Mouse (Mus musculus): ENCODE data around the gene Slc5a5.

The Slc5a5 gene

DNA sequence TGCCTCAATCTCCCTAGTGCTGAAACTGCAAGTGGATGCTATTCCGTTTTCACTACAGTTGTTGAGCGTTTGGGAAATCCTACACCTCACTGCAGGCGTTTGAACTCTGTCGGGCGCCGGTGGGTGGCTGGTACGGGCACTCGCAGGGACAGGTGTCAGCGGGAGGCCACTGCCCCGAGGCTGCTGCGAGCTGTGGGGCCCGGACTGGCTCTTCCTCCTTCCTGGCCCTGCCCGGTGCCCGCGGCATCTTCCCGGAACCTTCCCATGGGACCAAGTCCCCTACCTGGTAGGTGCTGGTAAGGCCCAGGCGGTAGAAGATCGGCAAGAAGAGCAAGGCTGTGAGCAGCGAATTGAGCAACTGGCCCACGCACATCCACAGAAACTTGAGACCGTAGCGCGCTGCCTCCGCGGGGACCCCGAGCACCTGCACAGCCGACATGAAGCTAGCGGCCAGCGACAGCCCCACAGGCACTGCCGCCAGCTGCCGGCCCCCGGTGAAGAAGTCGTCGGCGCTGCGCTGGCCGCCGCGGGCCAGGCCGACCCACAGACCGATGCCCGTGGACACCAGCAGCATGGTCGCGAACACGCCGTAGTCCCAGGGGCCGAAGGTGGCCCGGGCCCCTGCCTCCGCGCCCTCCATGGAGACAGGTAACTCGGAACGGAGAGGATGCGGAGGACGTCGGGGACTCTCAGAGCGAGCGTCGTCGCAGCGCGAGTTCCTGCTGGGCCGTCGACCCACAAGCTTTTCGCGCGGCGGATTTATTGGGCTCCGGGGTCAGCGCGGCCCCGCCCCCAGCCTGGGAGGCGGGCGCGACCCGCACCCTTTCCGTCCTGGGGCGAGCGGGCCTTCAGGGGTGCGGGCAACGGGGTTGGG lies at the start of gene Slc5a5:
Gene Slc5a5, minus strand, starts transcription at position 736 of the 874 bp plus-strand sequence.
- no peak for DNase-seq (ENCODE audit: low spot score in 2 of 2)

DNA sequence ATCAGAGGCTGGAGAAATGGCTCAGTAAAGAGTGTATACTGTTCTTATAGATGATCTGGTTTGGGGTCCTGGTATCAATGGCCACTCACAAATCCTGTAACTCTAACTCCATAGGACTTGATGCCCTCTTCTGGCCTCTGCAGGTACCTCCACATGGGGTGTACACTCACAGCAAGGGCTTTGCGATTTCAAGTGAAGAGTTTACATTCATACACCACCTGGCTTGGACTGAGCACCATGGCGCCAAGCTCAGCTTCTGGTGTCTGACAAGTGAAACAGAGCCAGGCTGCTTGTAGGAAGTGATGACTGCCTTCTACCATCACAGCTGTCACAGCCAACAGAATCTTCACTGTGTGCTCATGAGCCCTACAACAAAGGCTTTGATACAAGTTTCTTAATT lies 48.9 kb upstream of the Slc5a5 start:
- DNase-seq (ENCODE audit: low spot score in 2 of 2): no peak

DNA sequence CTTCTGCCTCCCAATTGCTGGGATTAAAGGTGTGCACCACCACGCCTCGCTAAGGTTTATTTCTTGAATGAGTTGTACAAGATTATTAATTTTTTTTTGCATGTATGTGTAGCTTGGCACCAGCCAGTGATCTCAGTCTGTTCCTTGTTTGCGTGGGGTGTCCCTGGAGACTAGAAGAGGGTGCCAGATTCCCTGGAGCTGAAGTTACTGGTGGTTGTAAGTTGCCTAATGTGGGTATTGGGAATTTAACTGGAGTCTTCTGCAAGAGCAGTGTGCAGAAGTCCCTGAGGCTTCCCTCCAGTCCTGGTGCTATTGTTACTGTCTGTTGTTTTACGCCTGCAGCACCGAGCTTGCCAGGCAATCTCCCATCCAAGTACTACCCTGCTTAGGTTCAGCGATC lies 44.6 kb upstream of the Slc5a5 start:
- no peak for DNase-seq (ENCODE audit: low spot score in 2 of 2)

DNA sequence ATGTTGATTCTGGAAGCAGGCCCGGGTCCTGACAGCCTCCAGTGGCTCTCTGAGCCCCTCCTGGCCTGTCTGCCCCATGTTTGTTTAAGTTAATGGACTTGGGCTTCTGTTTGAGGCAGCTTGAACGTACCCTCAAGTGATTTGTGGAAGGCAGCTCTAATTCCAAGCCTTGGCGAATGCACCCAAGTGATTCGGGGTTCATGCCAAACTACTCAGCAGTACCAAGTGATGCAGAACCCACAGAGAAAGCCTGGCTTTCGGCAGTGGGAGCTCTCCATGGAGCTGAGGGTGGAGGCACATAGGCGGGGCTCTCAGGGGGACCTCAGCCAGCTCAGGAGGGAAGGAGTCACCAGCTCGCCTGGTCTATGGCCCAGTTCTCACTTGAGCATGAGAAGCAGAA lies 42.2 kb upstream of the Slc5a5 start:
- no peak for DNase-seq (ENCODE audit: low spot score in 2 of 2)

DNA sequence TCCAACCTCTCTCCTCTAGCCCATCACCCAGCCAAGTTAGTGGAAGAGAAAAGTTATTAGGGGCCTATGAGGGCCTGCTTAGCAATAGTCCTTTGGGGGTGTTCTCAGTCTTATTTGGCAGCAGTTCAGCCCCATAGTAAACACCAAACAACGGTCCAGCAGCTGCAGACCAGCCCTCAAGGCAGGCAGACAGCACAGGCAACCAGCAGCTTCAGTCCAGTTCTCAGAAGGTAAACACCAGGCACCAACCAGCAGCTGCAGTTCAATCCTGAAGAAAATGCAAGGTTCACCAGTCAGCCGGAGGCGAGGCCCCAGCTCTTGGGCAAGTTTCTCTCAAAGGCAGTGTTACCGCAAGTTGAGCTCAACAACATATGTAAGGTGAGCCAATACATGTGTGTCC lies 40.5 kb upstream of the Slc5a5 start:
- no peak for DNase-seq (ENCODE audit: low spot score in 2 of 2)

DNA sequence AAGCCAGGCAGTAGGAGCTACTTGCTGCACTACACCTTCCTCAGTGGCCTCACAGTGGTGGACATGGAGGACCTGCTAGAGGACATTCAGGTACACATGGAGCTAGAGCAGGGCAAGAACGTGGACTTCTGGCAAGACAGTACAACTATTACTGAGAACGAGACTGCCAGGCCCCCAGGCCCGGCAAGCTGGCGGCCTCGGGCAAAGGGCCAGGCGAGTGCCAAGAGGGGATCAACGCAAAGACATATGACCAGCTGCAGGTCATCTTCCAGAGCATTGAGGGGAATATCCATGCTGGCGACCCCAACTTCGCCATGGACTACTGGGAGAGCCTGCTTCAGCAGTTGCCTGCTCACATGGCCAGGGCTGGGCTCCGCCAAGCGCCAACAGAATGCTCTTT lies 39.2 kb upstream of the Slc5a5 start:
- no peak for DNase-seq (ENCODE audit: low spot score in 2 of 2)

DNA sequence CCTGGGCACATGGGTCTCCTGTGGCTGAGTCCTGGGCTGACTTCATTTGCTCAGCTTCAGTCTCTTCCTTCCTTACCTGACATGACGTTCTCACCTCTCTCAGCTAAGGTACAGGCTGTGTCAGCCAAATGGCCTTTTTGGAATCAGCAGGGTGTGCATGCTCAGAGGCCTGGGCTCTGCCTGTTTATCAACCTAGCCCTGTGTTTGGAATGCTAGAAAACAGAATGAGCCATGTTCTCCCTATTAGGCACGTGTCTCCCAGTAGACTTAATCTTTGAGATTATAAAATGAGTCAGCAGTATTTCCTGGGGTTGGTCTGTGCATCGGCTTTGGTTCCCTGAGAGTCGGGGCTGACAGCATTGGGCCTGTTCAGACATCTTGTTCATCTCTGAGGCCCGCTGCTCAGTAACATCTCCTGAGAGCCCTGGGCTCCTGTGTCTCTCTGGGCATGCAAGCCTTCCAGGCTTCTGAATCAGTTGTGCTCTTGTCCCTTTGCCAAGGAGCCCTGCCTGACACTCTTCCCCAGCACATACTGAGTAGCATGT lies 36.3 kb upstream of the Slc5a5 start:
- no peak for DNase-seq (ENCODE audit: low spot score in 2 of 2)

DNA sequence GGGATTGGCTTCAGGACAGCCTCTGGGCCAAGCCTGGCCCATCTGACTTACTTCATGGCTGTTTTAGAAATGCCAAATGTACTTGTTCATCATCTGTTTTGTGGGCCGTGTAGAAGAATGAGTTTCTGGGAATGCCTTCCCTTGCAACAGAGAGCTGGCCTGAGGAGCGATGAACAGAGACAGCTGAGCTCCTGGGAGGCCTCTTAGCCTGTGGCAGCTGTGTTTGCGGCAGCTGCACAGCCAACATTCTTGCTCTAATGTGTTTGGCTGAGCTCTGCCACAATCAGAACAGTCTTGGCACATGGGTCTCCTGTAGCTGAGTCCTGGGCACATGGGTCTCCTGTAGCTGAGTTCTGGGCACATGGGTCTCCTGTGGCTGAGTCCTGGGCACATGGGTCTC lies 35.5 kb upstream of the Slc5a5 start:
- DNase-seq (ENCODE audit: low spot score in 2 of 2): no peak

DNA sequence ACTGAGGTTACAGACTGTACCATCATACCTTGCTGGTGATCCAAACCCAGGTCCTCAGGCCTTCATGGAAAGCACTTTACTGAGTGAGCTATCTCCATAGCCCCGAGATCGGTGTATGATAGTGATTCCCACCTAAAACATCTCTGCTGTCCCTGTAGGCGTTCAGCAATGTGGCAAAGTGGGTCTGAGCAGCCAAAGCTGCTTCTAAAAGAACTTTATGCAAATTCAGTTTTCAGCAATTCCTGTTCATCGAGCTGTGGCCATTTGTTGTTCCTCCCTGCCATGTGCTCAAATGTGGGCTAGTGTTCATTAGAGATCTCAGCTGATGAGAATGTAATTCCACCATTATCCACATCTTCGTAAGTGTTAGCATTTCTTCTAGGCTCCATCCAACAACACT lies 33.8 kb upstream of the Slc5a5 start:
- no peak for DNase-seq (ENCODE audit: low spot score in 2 of 2)

DNA sequence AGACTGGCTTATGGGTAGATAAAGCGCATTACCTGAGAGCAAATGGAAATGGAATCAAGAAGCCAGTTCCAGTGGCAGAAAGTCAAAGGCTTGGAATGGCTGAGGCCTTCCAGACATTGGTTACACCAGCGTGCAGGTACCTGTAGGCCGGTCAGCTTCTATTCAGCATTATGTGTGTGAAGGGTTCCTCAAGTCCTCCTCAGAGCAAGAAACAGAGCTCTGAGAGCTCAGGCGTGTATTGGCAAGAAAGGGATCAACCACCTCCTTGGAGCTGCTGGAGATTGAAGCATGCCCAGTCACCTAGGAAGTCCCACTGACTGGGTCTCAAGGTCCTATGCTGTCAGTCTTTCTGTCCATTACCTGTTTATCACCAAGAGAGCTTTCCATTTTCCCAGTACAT lies 33.2 kb upstream of the Slc5a5 start:
- no peak for DNase-seq (ENCODE audit: low spot score in 2 of 2)

DNA sequence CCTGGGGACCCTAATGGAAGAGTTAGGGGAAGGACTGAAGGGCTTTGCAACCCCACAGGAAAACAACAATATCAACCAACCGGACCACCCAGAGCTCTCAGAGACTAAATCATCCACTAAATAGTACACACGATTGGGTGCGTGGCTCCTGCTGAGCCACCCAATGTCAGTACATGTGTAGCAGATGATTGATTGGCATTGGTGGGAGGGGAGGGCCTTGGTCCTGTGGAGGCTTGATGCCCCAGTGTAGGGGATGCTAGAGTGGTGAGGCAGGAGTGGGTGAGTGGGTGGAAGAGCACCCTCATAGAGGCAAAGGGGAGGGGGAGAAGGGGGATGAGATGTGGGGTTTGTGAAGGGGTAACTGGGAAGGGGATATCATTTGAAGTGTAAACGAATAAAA lies 31.6 kb upstream of the Slc5a5 start:
- DNase-seq (ENCODE audit: low spot score in 2 of 2): no peak

DNA sequence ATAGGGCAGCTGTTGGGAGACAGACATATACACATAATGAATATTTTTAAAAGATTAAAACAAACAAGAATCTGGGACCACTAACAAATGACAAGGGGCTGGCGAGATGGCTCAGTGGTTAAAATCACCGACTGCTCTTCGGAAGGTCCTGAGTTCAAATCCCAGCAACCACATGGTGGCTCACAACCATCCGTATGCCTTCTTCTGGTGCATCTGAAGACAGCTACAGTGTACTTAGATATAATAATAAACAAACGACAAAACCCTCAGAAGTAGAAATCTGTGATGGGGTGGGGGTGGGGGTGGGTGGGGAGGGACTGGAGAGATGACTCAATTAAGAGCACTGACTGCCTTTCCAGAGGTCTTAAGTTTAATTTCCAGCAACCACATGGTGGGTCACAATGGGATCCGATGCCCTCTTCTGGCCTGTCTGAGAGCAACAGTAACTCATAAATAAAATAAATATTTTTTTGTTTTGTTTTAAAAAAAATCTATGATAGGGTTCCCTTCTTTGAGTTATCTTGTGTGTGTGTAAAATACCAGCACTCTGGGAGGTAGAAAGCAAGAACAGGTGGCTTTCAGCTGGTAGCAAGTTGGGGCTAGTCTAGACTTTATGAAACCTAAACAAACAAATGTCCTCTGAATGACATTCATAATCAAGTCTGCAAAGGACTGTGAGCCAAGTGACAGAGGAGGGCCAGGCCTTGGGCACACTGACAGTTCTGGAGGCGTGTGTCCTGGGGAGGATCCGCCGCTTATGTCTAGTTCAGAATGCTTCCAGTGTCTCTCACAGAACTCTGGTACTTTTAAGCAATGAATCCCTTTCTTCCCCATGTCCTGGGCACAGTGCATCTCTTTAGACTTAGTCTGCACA lies 27.7 kb upstream of the Slc5a5 start:
- DNase-seq (ENCODE audit: low spot score in 2 of 2): no peak

DNA sequence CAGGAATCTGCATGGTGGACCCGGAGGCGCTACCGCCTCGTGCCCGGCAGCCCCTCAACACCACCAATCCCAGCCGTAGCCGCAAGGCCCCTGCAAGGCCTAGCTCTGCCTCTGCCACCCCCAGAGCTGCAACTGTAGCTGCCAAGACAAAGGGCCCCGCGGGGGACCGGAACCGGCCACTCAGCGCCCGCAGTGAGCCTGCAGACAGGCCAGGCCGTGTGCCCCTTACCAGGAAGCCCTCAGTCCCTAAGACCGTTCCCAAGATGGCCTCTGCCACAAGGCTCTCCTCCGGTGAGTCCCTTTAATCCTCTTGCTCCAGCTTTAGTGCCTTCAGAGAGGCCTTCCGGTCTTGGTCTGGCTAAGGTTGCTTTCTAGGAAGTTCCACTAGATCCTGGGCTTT lies 22.1 kb upstream of the Slc5a5 start:
- DNase-seq (ENCODE audit: low spot score in 2 of 2): no peak

DNA sequence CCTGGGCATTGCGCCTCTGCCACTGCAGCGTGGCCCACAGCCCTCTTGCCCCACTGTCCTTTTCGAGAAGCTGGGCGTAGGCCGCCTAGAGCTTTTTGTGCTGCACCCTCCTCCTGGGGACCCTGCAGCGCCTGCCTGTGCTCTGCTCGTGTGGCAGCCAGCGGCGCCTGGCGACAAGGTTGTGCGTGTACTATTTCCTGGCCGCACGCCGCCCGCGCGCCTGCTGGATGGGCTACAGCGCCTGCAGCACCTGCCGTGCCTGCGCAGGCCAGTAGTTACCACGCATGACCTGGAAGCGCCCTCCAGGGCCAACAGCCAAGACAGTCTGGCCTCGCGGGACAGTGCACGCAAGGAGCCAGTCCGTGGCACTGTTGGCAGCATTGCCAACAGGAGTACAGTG lies 21.0 kb upstream of the Slc5a5 start:
- no peak for DNase-seq (ENCODE audit: low spot score in 2 of 2)

DNA sequence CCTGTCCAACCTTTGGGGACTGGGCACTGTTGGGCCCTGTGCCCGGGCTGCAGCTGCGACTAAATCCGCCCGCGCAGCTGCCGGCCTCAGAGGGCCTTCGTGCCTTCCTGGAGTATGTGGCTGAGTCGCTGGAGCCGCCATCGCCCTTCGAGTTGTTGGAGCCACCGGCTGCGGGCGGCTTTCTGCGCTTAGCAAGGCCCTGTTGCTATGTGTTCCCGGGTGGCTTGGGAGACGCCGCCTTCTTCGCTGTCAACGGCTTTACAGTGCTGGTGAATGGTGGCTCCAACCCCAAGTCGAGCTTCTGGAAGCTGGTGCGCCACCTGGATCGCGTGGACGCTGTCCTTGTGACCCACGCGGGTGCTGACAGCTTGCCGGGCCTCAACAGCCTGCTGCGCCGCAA lies 20.4 kb upstream of the Slc5a5 start:
- DNase-seq (ENCODE audit: low spot score in 2 of 2): no peak

DNA sequence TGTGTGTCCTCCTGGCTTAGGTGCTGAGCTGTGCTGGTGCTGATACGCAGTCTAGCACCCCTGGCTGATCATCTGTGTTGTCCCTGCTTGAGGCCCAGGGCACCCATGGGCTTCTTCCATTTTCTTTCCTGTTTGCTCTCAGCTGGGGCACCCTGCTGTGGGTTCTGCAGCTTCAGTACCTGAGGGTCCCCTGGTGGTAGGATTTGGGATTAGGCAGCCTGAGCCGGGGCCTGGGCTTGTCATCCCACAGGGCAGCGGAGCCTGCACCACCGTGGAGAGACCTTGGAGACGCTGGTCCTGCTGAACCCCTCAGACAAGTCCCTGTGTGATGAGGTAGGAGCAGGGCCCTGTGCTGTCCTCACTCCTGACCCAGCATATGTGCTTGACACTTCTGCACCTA lies 19.0 kb upstream of the Slc5a5 start:
- DNase-seq (ENCODE audit: low spot score in 2 of 2): no peak

DNA sequence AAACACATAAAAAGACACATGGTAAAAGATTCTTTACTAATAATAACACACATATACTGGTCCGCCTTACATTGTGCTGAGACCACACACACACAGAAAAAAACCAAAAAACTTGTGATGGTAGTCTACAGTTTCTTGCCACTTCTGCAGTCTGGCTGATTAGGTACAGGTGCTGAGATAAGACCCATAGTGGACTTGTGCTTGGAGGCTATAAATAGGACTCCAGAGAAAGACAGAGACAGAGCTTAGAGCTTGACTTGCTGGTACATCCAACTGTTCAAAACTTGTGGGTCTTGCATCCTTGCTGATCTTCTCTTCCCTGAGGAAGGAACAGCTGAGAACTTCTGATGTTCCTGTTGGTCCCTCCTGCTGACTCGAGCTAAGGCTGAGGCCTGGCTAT lies 15.0 kb upstream of the Slc5a5 start:
- no peak for DNase-seq (ENCODE audit: low spot score in 2 of 2)

DNA sequence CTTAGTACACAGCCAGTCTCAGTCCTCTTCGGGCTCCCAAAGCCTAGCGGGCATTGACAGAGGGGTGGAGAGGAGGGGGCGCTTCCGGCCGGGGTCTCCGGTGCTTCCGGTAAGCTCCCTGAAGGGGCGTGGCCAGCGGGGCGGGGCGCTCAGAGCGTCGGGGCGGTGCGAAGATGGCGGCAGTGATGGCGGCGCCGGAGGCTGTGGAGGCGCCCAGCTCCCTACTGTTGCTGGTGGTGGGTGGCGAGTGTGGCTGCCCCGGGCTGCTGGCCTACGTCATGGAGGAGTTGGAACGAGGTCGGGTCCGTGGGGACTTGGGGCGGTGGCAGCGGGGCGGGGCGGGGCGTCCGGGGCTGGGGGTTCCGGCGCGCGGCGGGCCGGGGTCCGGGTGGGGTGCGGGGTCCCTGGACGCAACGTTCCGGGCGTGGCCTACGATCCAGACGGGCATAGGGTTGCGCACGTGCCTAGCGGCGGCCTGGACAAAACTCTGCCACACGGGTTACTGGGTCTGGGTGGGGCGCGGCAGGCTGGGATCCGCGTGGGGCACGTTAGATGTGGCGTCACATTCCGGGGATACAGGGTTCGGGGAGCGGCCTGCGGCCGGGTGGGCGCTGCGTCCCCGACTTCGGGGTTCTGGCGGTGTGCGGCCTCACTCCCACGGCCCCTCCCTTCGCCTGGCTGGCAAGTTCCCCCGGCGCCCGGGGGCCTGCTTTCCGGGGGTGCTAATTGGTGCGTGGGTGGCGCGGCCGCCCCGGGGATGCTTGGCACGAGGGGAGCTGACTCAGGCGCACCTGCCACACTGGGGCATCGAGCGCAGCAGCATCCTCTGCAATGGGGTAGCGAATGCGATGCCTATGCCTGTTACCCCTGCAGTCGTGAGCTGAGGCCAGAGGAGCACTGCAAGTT lies 13.5 kb upstream of the Slc5a5 start, which contains the start of gene Map1s:
Gene Map1s, plus strand, starts transcription at position 102 of the 906 bp plus-strand sequence.
- DNase-seq (ENCODE audit: low spot score in 2 of 2): peak; percentile 35 to 55

DNA sequence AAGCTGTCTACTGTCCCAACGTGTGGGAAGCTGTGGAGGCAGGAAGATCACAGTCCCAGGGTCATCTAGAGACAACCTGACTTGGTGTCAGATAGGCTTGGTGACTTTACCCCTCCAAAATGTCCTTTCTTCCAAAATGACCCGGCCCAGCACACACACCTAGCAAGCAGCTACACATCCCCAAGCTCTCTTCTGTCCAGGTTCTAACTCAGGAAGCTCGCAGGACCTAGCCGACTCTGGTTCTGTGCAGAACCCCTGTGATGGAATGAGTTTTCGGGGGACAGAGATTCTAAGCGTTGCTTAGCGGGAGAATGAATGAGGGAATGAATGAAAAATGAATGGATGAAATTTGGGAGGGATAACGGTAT lies 12.9 kb upstream of the Slc5a5 start:
- no peak for DNase-seq (ENCODE audit: low spot score in 2 of 2)

DNA sequence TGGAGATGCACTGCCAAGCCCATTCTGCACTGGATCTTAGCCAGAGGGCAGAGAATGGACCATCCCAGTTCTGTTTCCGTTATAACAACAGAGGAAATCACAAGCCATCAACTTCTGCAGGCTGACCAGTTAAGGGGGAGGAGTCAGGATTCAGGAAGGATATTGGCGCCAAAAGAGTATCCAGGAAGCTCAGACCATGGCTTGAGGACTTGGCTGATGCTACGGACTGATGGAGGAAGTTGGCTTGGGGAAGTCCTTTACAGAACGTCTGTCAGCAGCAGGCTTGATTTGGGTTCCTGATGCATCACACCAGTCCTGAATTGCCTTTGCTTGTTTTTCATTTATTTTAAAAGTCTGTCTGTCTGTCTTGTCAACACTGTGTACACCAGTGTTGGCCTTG lies 12.0 kb upstream of the Slc5a5 start:
- DNase-seq (ENCODE audit: low spot score in 2 of 2): no peak

DNA sequence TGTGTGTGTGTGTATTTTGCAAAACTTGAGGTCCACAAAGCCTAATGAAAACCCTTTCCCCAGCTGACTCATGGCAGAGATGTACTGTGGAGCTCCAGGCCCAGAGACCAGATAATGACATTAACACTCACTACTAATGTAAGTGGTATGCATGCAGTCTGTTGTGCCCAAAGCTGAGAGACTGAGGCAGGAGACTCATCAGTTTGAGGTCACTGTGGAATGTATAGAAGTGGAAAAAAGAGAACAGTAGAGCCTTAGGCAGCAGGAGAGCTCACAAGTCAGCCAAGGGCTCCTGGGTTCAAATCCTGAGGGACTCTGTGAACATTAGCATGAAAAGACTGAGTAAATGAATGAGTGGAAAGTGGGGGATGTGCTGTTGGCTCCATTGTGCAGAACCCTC lies 11.0 kb upstream of the Slc5a5 start:
- DNase-seq (ENCODE audit: low spot score in 2 of 2): no peak

DNA sequence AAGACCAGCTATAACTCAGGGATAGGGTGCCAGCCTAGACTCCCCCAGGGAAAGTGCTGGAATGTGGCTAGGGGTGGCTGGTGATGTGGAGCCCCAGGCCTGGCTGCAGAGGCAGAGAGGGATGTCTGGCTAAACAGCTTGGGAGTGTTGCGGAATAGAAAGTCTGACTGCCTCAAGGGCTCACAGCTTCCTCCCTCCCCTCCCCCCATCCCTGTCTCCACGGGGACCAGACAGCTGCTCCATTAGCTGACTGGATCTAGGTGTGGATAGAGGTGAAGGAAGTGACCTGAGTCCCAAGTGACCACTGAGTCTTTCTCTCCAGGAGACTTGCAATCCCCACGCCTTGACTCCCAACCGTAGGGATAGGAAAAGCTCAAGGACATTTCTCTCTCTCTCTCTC lies 10.6 kb upstream of the Slc5a5 start:
- DNase-seq (ENCODE audit: low spot score in 2 of 2): no peak
